Mouse (Mus musculus) limb, embryonic 13.5 days (tissue): ENCODE measurements at regions not wholly inside any gene's neighbourhood (a gene's known extent, or its start where the extent isn't known, plus 50 kb on each side); places are given as distances from the start of the nearest gene placed in this dataset.

ENCODE experiments used
- ATAC-seq: fragments of 200-750 bp; cut with Nextera tagmentation; 2 replicates; pipeline ENCODE4 v1.8.0; 2017; ENCODE audit warnings: low read depth, moderate number of reproducible peaks, moderate TSS enrichment; ENCODE audit not compliant: low FRiP score
- H3K27ac ChIP-seq: fragments of 300-500 bp; sonication (generic); 2 replicates; pipeline ENCODE4 v1.5.1; 2015; ENCODE audit warnings: inconsistent platforms, mild to moderate bottlenecking, moderate library complexity
- H3K27me3 ChIP-seq: fragments of 300-500 bp; sonication (generic); 2 replicates; pipeline ENCODE4 v1.6.1; 2015; ENCODE audit warnings: mild to moderate bottlenecking, inconsistent platforms
- H3K36me3 ChIP-seq: fragments of 300-500 bp; sonication (generic); 2 replicates; pipeline ENCODE4 v1.6.1; 2015; ENCODE audit warnings: inconsistent platforms, mild to moderate bottlenecking, moderate library complexity
- H3K4me1 ChIP-seq: fragments of 300-500 bp; sonication (generic); 2 replicates; pipeline ENCODE4 v1.6.1; 2015; ENCODE audit warnings: inconsistent platforms
- H3K4me2 ChIP-seq: fragments of 300-500 bp; sonication (generic); replicated peaks from 2 replicates; pipeline ENCODE4 v1.6.1; 2015; ENCODE audit warnings: inconsistent platforms, mild to moderate bottlenecking, moderate library complexity
- H3K4me3 ChIP-seq: fragments of 300-500 bp; sonication (generic); 2 replicates; pipeline ENCODE4 v1.5.1; 2015; ENCODE audit warnings: moderate library complexity, mild to moderate bottlenecking, inconsistent platforms
- H3K9ac ChIP-seq: fragments of 300-500 bp; sonication (generic); 2 replicates; pipeline ENCODE4 v1.6.1; 2015; ENCODE audit warnings: mild to moderate bottlenecking, inconsistent platforms
- H3K9me3 ChIP-seq: fragments of 300-500 bp; sonication (generic); 2 replicates; pipeline ENCODE4 v1.6.1; 2016; ENCODE audit warnings: inconsistent platforms
- WGBS: fragments of 180-500 bp; shearing (Covaris S2); methylation state at CpG from one replicate; pipeline ENCODE4 v1.1.7; 2015; 5-methylcytosine and 5-hydroxymethylcytosine counted together

DNA sequence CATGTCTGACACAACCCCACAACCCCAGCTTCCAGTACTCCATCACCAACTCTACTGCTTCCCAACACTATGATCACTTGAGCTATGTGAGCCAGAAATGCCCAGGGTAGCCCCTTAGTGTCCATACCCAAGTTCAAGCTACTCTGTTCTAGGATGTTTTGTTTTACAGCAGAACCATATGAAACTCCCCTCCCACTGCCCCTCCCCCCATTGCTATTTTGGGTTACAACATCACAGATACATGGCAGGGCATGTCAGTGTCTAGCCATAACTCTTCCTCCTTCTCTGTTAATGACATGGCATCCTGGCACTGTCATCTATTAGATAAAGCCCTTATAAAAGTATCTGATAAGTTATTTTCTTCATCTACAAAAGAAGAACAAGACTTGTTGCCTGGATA lies 142.0 kb upstream of the Bcl6 start:
- Histone ChIP-seq H3K27ac (no peak overlapping the region), H3K9ac (no peak overlapping the region), H3K27me3 (no peaks in the 10 kb centered on the region), H3K9me3 (no peaks in the 10 kb centered on the region), H3K4me2 (no peak overlapping the region), H3K36me3 (no peaks in the 10 kb centered on the region), H3K4me3 (no peak overlapping the region), H3K4me1 (no peaks in the 10 kb centered on the region)
- no peak for ATAC-seq

DNA sequence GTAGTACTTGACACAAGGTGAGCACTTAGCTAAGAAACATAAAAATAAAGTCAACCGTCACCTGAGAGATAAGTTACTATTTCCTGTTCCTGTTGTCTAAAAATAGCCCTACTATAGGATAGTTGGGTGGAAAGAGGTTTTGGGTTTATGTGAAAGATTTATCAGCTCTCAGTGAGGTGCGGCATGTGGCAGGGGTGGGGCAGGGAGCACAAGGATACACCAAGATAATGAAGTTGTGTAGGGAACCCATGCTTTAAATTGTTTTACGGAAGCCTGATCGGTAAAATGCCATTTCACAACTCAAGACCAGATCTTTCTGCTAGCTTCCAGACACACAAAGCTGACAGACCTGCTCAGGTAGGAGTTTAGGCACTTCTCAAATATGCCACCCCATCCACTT lies 141.0 kb upstream of the Bcl6 start:
- Histone ChIP-seq H3K9ac (no peak overlapping the region), H3K36me3 (no peaks in the 10 kb centered on the region), H3K4me1 (no peaks in the 10 kb centered on the region), H3K27me3 (no peaks in the 10 kb centered on the region), H3K4me2 (no peak overlapping the region), H3K9me3 (no peaks in the 10 kb centered on the region), H3K27ac (no peak overlapping the region), H3K4me3 (no peak overlapping the region)
- WGBS, result 81% methylated on average over 4 of the region's 4 CpGs
- ATAC-seq, result no peak

DNA sequence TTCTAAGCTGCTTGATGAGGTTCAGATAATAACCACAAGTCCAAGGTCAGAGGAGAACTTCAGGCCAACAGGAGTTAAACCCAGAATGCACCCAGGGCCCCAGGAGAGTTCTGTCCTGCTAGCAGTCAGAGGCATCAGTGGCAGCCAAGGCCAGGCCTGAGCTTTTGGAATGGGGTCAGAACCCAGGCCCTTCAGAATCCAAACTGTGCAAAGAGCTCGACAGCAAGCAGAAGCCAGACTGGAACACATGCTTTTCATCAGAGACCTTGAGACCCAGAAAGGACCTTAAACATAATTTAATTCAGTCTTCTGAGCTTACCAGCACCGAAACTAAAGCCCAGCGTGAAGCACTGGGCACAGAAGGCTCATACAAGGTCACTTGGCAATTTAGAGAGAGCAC lies 139.9 kb upstream of the Bcl6 start:
- Histone ChIP-seq H3K9me3 (no peaks in the 10 kb centered on the region), H3K9ac (no peak overlapping the region), H3K36me3 (no peaks in the 10 kb centered on the region), H3K4me3 (no peak overlapping the region), H3K4me1 (no peaks in the 10 kb centered on the region; the same call in 1 of the 2 replicates), H3K27me3 (no peaks in the 10 kb centered on the region), H3K4me2 (no peak overlapping the region), H3K27ac (no peak overlapping the region)
- WGBS, result 16% methylated on average over 3 of the region's 3 CpGs
- no peak for ATAC-seq

DNA sequence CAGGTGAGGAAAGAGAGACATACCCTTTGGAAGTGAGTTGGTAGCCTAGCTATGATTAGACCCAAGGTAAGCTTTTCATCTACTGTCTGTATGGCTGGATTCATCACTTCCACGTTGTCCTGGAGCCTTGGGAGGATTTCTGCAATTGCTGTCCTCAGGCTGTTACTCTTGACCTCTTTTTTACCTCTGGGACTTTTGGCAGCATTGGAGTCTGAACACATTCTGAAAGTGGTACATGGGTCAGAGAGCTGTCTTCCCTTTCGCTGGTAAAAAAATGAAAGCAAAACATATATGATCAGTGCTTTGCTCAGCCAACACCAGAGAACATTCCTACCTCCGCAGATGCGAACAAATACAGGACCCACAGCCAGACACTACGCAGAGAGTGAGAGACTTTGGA lies 136.1 kb upstream of the Bcl6 start:
- H3K4me2 ChIP-seq, result no peak overlapping the region
- no peak overlapping the region for H3K4me3 ChIP-seq
- 92% methylated on average over 5 of the region's 5 CpGs for WGBS
- no peak for ATAC-seq
- H3K4me1 ChIP-seq, result no peaks in the 10 kb centered on the region; the same call in 1 of the 2 replicates
- H3K36me3 ChIP-seq, result no peaks in the 10 kb centered on the region
- no peak overlapping the region for H3K9ac ChIP-seq
- no peaks in the 10 kb centered on the region for H3K27me3 ChIP-seq
- H3K27ac ChIP-seq, result no peak overlapping the region
- no peaks in the 10 kb centered on the region for H3K9me3 ChIP-seq

DNA sequence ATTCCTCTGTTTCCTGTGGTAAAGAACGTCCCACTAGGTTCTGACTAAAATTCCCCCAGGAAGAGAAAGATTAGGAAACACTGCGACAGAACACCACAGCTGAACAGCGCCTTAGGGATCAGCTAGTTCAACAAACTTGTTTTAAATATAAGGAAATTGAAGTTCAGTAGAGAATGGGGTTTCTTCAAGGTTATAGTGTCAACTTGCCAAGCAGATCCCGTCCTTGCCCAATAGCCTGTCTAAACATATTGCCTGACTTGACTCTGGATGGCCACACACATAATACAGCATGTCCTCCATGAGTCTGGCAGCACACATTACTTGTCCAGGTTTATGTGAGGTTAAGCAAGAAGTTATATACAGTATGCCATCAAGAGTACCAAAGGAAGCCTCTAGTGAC lies 135.4 kb upstream of the Bcl6 start:
- no peak overlapping the region for H3K9ac ChIP-seq
- no peak overlapping the region for H3K27ac ChIP-seq
- H3K4me1 ChIP-seq, result no peaks in the 10 kb centered on the region; the same call in 1 of the 2 replicates
- no peaks in the 10 kb centered on the region for H3K27me3 ChIP-seq
- no peak overlapping the region for H3K4me3 ChIP-seq
- 63% methylated on average over 4 of the region's 4 CpGs for WGBS
- H3K4me2 ChIP-seq, result no peak overlapping the region
- no peaks in the 10 kb centered on the region for H3K36me3 ChIP-seq
- ATAC-seq, result no peak
- no peaks in the 10 kb centered on the region for H3K9me3 ChIP-seq

DNA sequence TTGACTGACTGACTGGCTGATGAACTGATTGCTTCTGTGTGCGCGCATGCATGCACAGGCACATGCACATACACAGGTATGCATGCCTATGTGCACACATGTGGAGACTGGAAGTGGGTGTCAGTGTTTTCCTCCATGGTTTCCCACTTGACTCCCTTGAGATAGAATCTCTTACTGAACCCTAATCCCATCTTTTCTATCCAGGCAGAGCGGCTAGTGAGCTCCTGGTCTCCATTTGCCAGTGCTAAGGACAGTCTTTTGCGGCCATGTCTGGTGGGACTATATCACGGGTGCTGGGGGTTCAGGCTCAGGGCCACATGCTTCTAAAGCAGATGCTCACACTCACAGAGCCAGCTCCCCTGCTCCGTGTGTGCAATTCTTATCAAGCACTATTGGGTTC lies 133.0 kb upstream of the Bcl6 start:
- H3K27me3 ChIP-seq, result no peaks in the 10 kb centered on the region
- no peak overlapping the region for H3K9ac ChIP-seq
- H3K36me3 ChIP-seq, result no peaks in the 10 kb centered on the region
- no peaks in the 10 kb centered on the region for H3K9me3 ChIP-seq
- no peak for ATAC-seq
- no peaks in the 10 kb centered on the region; the same call in 1 of the 2 replicates for H3K4me1 ChIP-seq
- no peak overlapping the region for H3K27ac ChIP-seq
- 91% methylated on average over 6 of the region's 6 CpGs for WGBS
- H3K4me2 ChIP-seq, result no peak overlapping the region
- H3K4me3 ChIP-seq, result no peak overlapping the region

DNA sequence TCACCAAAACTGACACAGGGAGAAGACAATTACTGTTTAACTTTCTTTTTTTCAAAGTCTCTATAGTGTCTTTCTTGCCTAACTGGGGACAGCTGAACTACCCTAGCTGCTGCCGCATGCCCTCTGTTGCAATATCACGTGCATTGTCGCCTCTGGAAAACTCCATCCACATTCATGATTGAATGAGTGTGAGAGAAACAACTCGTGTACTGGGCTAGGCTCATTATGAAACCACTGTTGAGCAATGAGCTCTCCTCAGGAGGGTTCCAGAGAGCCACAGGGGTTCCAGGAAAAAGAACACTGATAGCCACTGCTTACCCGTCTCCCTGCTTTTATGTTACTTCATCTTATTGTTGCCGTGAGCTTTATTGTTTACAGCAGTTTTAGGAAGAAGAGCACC lies 132.2 kb upstream of the Bcl6 start:
- H3K27ac ChIP-seq, result no peak overlapping the region
- 70% methylated on average over 6 of the region's 6 CpGs for WGBS
- no peak overlapping the region for H3K4me3 ChIP-seq
- H3K9ac ChIP-seq, result no peak overlapping the region
- H3K4me2 ChIP-seq, result no peak overlapping the region
- H3K4me1 ChIP-seq, result no peaks in the 10 kb centered on the region; the same call in 1 of the 2 replicates
- no peaks in the 10 kb centered on the region for H3K27me3 ChIP-seq
- no peak for ATAC-seq
- H3K9me3 ChIP-seq, result no peaks in the 10 kb centered on the region
- H3K36me3 ChIP-seq, result no peaks in the 10 kb centered on the region

DNA sequence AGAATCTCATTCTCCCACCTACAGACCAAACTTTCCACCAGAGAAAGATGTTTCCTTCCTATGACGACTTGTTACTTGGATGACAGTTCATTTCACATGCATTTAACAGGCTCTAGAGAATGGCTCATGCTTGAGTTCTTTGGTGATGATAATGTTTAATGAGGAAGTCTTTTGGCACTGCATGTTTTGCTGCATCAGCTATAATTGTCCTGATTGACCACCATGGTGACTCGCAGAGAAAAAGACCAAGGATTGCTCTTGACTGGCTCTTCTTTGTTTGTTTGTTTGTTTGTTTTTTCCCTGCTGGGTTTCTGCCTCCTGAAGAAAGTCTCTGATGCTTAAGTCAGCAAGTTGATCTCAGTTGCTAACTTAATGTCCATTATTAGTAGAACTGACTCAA lies 129.8 kb upstream of the Bcl6 start:
- H3K4me1 ChIP-seq, result no peaks in the 10 kb centered on the region
- no peaks in the 10 kb centered on the region for H3K9me3 ChIP-seq
- H3K36me3 ChIP-seq, result no peaks in the 10 kb centered on the region
- ATAC-seq, result no peak
- H3K27ac ChIP-seq, result no peak overlapping the region
- no peak overlapping the region for H3K4me3 ChIP-seq
- no peak overlapping the region for H3K4me2 ChIP-seq
- 80% methylated on average over 2 of the region's 2 CpGs for WGBS
- H3K27me3 ChIP-seq, result no peaks in the 10 kb centered on the region
- no peak overlapping the region for H3K9ac ChIP-seq

DNA sequence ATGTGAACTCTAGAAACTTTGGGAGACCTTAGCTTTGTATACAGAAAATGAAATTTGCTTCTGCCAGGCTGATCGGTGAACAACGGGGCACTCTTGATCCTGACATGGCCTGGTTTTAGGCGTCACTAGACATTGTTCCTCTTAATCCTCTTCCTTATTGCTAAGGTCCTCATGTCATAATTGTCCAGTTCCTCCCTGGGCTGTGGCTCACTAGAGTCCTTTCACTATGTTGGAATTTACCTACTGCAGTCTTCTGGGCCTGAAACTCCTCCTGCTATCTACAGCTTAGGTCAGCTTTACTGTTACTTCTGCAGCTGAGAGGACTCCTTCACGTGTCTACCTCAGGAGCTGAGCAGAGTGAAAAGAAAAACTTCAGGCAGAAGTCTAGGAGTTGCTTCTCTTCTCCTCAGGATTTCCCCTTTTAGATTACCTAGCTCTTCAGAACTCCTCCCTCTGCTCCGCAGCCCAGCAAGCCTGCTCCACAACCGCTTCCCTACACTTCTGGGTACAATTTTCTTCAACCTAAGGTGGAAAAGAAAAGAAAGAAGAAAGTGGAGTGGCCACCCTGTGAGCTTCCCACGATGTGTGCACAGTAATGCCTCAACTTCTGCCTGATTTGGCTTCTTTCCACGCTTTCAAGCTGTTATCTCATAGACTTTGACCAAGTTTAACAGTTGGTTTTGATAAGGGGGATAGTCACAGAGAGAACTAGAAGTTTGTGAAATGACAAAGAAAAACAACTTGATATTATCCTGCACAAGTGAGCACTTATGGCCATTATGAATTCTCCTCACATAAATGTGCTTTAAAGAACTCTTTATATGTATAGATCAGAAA lies 114.4 kb upstream of the Bcl6 start:
- Histone ChIP-seq H3K27me3 (no peaks in the 10 kb centered on the region), H3K4me3 (no peak overlapping the region), H3K4me1 (peaks cover 8% of the 10 kb centered on the region; the same call in 1 of the 2 replicates), H3K4me2 (no peak overlapping the region), H3K27ac (no peak overlapping the region), H3K36me3 (no peaks in the 10 kb centered on the region), H3K9me3 (no peaks in the 10 kb centered on the region), H3K9ac (no peak overlapping the region)
- ATAC-seq, result no peak
- WGBS, result 80% methylated on average over 8 of the region's 8 CpGs

DNA sequence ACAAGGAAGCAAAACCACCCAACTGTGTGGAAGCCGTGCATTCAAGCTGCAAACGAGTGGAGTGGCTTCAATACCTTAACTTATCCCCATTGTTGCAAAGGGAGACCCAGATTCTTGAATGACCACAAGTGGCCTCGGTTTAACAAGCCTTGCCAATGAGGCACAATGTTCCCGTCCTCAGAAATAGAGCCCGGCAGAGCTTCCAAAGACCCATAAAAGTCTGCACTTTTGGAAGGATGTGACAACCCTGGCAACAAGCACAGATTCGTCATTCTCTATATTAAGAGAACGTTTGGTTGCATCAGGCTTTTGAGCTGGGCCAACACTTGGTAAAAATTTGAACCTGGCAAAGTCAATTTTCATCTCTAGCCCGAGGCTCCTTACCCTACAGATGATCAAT lies 108.9 kb upstream of the Bcl6 start:
- Histone ChIP-seq H3K27me3 (no peaks in the 10 kb centered on the region), H3K36me3 (no peaks in the 10 kb centered on the region), H3K27ac (no peak overlapping the region), H3K9ac (no peak overlapping the region), H3K9me3 (no peaks in the 10 kb centered on the region), H3K4me3 (no peak overlapping the region), H3K4me1 (no peaks in the 10 kb centered on the region), H3K4me2 (no peak overlapping the region)
- 56% methylated on average over 8 of the region's 8 CpGs for whole genome bisulfite sequencing
- no peak for ATAC-seq

DNA sequence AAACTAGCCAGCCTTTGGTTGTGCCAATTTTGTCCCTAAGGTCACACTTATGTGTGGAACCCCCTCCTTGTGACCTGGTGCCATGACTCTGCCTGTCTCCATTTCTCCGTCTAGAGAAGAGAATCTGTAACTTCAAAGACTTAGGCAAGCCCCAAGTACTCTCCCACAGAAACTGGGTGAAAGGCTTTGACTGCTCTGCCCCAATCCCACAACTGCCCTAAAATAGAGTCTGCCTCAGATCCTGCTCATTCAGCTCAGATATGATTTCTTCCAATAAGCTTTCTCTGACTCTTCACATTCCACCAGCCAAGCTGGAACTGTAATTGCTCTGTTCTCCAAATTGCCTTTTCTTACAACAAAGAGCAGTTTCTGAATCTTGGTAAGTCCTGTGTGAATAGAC lies 107.4 kb upstream of the Bcl6 start:
- no peak overlapping the region for H3K27ac ChIP-seq
- H3K27me3 ChIP-seq, result no peaks in the 10 kb centered on the region
- no peak overlapping the region for H3K4me3 ChIP-seq
- H3K9me3 ChIP-seq, result no peaks in the 10 kb centered on the region
- no peak overlapping the region for H3K4me2 ChIP-seq
- no peak for ATAC-seq
- H3K4me1 ChIP-seq, result no peaks in the 10 kb centered on the region
- WGBS, result 64% methylated on average over 1 of the region's 1 CpGs
- no peak overlapping the region for H3K9ac ChIP-seq
- no peaks in the 10 kb centered on the region for H3K36me3 ChIP-seq

DNA sequence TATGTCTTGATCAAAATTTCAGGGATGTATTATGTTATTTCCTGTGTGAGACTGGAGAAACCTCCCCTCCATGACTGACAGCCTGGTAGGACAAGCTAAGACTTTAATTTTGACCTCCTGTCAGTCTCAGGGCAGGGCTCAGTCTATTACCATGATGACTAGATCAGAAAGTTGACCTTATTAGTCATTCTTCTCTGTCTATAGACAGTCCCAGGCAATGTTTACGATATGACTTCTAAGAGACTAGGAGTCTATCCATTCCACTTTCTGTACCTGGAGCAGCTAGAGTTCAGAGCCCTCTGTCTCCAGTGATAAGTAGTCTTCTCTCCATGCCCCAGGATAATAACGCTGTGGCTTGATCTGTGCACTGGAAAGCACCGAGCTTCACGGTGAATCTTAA lies 107.0 kb upstream of the Bcl6 start:
- no peaks in the 10 kb centered on the region for H3K36me3 ChIP-seq
- H3K9ac ChIP-seq, result no peak overlapping the region
- no peak overlapping the region for H3K27ac ChIP-seq
- H3K9me3 ChIP-seq, result no peaks in the 10 kb centered on the region
- H3K27me3 ChIP-seq, result no peaks in the 10 kb centered on the region
- no peaks in the 10 kb centered on the region for H3K4me1 ChIP-seq
- no peak overlapping the region for H3K4me2 ChIP-seq
- 86% methylated on average over 4 of the region's 4 CpGs for WGBS
- ATAC-seq, result no peak
- H3K4me3 ChIP-seq, result no peak overlapping the region

DNA sequence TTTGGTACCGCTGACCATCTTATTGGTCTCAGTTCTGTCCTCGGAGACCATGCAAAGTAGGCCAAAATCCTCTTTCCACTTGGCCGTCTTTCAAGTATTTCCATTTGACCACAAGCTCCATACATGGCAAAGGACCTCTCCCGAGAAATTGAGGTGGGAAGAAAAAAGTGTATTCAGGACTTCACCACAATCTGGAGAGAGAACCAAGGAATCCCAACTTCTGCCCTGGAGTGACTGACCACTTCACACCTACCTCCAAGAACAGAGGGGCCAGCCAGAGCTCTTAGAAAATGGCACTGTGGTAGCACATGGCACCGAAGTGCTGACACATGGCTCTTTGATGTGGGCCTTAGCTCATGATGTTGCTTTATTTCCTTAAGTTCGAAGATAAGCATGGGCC lies 105.9 kb upstream of the Bcl6 start:
- Histone ChIP-seq H3K27me3 (no peaks in the 10 kb centered on the region), H3K4me3 (no peak overlapping the region), H3K27ac (no peak overlapping the region), H3K36me3 (no peaks in the 10 kb centered on the region), H3K9ac (no peak overlapping the region), H3K4me2 (no peak overlapping the region), H3K4me1 (no peaks in the 10 kb centered on the region), H3K9me3 (no peaks in the 10 kb centered on the region)
- no peak for ATAC-seq
- 78% methylated on average over 6 of the region's 6 CpGs for WGBS
